Mouse (Mus musculus) induced T-regulatory cell, adult 2 months (primary cell): Measurements from ENCODE around the gene Spns3.
A peak's percentile ranks its signal among the peaks of the same experiment; 100 is the strongest.

Source experiments
- DNase-seq: peaks from one replicate; pipeline ENCODE4 v3.0.0-alpha.2; 2012; ENCODE audit warnings: low read depth

Gene Spns3

DNA sequence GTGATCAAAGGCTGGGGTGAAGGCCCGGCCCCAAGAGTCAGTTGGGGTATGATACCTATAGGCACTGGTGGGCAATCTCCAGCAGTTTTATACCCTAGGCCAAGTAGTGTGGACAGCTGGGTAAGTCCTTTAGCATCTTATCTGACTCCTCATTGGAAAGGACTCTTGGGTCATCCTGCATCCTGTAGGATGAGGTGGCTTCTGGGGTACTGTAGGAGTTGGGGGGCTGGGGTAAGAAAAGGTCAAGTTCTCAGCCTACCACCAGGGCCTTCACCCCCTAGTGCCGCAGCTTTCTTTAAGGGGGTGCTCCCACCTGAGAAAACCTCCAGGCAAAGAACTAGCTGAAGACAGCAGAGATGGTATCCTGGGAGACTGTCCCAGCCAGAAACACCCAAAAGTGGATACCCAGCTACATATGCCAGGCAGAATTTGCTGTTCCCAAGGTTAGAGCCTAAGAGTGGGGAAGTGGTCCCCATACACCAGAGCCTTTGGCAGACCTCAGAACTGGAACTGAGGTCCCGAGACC, 98.1 kb downstream of the Spns3 start:
- DNase-seq: no peak

DNA sequence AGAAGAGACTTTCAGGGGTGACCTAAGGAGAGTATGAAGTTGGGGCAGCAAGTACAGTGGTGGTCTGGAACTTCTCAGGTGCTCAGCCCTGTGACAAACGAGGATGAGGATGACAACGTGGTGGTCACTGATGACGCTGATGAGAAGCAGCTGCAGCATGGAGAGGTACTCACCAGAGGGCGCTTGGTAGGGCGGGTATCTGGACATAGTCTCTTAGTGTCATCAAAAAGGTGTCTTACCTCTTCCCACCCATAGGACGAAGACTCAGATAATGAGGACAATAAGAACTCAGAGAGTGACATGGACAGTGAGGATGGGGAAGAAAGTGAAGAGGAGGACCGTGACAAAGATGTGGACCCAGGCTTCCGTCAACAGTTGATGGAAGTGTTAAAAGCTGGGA, 102.8 kb downstream of the Spns3 start:
- no peak for DNase-seq

GRCm38 (mm10) chr11:72446311-72447105, 103.8 kb downstream of the Spns3 start:
- peak; percentile 76 for DNase-seq
